Mouse (Mus musculus) ovary, adult 18-20 months (tissue): ENCODE measurements at regions not wholly inside any gene's neighbourhood (a gene's known extent, or its start where the extent isn't known, plus 50 kb on each side); places are given as distances from the start of the nearest gene placed in this dataset.
"Not testable (repeated sequence)": the region's sequence is repeated elsewhere in the genome, so short reads cannot be mapped to it uniquely, and the experiment has no call there.

ENCODE experiments used
- DNase-seq: peaks from one replicate; pipeline ENCODE4 v3.0.0; 2022; ENCODE audit warnings: low spot score, mixed read lengths

DNA sequence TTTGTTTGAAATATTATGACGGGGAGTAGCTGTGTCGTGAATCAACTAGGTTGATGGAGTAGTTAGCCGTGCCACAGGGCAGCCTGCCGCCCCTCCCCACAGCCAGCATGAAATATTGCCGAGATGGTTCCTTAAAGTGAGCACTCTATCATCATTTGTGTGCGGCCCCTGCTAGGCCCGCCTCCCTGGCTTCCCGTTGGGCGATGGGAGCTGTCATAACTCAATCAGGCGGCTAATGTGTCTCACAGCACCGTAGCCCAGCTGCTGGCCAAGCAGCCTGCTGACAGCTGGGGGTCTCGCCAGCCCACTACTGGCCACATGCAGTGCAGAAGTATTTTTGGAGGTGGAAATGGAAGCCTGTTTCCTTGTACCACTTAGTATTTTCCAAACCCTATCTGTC, 140.9 kb downstream of the Sall1 start:
- no peak for DNase-seq

DNA sequence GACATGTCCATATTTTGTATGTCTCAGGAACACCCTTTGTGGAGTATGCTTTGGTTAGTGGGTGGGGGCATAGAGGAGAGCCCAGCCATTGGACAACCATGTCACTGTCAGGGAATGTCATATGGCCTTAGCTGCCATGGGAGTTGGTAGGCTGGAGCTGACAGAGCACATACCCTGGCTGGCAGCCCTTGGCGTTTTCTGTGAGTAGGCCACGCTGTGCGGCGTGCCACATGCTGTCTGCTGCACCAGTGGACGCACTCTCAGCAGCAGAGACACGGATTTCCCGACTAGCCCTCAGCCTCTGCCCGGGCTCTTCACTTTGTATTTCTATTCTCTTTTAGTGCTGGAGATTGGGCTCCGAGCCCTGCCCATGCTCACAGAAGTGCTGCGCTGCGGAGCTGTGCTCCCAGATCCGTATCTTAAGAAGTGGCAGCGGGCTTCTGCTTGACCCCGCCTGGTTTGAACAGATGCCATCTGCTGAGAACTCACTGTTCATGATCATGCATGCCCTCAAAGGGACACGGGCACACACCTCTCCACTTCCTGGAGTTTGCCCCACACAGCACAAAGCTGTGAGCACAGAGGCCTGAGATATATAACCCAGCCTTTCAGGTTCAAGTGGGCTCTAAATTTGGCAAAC, 160.1 kb downstream of the Sall1 start:
- no peak for DNase-seq

DNA sequence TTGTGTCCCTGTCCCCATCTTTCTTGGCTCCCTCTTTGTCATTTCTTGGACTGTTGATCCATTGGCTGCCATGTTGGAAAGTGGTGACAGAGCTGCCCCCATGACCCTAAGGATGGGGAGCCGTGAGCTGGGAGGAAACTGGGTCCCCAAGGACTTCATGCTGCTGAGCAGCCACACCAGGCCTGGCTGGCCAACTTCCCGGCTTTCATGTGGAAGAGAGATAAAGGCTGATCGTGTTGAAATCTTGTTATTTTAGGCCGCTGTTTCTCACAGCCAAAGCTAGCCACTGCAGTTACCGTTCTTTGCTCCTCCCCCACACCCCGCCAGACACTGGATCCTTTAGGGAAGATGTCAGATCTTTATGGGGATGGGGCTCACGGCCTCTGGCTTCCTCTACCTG, 164.1 kb downstream of the Sall1 start:
- peak; percentile 10 for DNase-seq

DNA sequence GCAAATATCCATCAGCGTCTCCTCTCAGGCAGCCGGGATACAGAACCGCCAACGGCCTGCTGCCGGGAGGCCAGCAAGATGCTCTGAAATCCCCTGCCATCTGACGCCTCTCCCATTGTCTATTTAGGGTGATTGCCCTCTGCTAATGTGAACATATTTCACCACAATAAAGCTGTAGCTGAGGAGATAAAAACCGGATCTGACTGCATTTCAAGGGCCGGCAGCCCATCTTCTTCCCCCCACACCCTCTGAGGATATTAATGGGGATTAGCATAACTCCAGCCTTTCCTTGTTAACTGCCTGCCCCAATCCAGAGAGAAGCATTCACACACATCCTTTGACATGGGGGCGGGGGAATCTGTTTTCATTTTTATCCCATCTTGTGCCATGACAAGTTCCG, 166.0 kb downstream of the Sall1 start:
- no peak for DNase-seq

DNA sequence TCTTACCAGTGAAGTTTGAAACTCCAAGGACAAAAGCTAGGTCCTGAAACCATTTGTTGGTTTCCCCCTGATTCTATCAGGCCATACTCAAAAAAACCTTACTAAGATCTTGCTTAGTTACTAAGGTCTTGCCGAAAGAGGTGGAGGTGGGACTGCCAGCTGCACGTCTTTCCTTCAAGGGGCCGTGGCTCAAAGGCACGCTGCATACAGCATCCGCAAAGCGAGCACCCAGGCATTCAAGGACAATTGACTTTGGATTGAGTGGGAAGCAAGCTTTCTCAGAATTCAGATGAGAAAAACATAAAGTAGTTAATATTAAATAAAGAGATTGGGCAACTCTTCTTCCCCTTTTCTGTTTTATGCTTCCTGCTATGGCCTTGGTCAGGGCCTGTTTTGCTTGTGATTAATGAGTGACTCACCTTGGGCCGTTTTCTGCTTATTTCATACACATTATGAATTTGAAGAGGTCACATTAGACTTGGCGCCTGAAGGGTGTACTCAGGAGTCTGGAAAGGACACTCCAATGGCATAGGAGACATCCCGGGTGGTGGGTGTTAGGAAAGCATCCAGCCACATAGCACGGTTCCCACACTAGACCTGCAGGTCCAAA, 166.1 kb downstream of the Cyld start:
- no peak for DNase-seq

DNA sequence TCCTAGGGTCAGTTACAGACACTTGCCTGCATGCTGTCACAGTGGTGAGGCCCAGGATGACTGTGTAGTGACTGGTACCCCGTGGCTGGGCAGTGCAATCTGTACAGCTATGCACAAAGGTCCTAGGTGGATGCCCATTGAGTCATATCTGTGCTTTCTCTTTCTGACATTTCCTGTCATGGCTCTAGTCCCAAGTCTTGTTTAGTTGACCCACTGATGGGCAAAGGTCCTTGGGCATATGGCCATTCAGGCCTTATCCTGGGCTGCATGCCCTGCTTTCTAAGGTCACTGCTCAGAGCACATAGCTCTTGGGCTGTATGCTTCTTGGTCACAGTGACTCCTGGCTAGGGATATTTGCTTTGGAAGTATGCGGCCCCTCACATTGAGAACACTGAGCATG, 160.4 kb downstream of the Cyld start:
- no peak for DNase-seq

DNA sequence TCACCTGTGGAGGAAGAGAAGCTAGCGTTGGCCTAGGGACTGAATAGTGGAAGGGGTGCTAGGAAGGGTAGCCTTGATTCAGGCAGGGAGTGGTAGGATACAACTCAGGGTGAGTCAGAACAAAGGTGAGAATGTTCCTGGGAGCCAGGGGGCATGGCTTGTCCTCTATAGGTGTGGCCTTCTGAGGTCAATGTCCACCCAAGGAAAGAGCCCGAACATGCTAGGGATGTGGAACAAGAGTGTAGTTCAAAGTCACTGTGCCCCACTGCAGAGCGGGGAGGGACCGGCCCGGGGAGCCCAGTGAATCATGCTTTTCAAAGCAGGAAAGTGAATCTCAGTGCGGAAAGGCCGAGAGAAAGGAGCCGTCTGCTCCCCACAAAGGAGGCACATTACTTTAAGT, 156.4 kb downstream of the Cyld start:
- DNase-seq: no peak

DNA sequence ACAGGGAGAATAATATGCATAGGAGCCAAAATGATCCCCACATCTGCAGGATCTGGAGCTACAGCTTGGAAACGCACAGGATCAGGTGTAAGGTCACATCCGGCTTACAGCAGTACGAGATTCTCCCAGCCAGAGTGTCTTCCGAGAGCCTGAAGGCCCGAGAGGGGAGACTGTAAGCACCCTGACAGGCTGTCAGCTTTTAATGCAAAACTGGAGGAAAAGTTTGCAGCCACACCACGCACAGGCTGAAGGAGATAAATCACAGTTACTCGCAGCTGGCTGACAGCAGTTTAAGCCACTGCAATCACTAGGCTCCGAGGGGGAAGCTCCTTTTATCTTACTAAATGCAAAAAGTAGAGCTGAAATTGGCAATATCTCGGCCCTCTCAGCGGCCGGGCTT, 149.1 kb downstream of the Cyld start:
- DNase-seq: no peak

DNA sequence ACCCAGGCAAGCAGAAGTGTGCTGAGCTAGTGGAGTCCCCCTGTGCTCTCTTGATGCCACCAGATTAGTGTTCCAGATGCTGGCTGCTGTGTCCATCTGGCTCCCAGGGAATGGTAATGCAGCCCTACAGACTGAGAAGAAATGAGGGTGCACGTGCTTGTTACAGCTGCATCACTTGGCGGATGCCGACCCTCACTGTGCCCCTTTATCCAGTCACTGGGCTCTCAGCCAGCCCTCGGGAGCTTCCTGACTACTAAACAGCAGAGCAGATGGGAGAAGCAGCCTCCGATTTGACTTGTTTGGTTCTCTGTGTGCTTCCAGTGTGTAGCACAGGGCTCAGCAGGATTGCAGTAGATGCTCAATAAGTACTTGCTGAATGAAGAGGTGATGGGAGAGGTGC, 147.5 kb downstream of the Cyld start:
- DNase-seq: no peak

DNA sequence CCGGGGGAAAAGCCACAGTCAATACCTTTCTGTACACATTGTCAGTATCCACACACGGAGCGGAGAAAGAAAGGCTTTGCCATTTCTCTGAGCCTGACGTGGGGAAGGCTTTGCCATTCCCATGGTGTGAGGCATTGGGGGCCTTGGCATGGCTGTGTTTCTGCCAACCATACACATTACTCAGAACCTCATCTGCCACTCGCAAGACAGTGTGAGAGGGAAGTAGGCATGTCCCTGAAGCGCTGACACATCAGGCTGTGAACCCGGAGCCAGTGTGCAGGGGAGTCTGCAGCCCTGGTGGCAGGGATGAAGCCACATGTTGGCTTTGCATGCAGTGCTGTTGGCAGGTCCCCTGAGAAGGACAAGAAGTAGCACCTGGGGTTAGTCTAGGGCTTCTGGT, 145.6 kb downstream of the Cyld start:
- DNase-seq: no peak

DNA sequence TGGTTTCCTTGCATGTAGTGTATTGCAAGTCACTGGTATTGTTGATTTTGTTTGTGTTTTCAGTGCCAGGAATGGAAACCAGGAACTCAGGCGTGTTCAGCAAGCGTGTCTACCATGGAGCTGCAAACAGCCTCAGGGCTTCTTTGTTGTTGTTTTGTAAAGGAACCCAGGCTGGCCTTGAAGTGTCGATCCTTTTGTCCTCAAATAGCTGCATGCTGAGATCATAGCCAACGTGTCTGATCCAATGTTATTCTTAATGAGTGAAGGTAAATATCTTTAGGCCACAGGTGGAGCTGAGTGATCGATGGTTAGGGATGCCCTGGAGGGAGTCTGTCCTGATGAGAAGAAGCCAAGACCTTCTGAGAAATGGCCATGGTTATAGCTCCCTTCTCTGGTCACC, 143.3 kb downstream of the Cyld start:
- DNase-seq: no peak

DNA sequence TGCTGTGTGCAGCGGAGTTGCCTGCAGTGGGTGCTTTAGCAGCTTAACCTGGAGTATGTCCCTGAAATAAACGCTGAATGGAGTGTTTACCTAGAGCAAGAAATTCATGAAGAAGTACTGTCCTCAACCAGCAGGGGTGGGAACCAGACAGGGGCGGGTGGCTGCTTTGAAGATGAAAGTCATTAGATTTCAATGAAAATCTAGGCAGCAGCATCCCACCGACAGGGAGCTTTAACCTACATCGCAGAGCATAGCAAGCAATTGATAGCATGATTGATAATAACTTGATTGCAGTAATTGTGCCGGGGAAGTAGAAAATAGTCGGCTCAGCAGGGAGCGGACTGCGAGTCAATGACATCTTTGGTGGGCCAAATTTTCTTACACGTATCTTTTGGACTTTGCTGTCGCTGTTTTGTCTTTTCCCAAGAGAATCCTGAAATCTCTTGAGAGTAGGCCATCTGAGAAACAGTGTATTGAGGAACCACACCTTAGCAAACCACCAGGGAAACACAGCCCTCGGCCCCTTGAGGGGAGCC, 139.0 kb downstream of the Cyld start:
- no peak for DNase-seq

DNA sequence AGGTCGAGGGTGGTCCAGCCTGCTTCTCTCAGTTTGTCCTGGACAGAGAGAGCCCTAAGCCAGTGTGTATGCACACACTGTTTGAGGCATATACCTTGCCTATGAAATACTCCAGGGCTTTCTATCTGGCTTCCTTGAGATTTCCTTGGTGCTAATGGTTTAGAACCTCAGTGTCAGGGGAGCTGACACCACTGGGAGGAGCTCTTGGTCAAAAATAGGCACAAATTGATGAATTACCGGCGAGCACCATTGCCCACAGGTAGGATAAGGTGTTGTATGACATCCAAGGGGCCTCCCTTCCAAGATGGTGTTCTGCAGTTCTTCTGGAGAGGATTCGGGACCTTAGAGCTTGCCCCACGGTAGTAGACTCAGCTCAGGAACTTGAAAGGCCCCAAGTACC, 129.0 kb downstream of the Cyld start:
- no peak for DNase-seq

DNA sequence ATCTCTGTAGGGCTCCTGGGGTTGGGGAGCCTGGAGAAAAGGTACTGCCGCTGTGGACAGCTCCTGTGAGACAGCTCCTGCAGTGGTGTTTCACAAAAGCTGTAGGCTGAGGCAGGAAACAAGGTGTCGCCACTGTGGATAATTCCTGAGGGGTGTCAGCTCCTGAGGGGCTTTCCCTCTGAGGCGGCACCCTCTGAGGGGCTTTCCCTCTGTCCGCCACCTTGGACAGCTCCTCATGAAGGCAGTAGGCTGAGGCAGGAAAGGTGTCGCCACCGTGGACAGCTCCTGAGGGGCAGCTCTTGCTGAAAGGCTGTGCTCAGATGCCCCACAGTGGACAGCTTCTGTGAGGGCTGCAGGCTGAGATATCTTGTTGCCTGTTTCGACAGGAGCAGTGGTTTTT, 127.1 kb downstream of the Cyld start:
- DNase-seq: no peak

DNA sequence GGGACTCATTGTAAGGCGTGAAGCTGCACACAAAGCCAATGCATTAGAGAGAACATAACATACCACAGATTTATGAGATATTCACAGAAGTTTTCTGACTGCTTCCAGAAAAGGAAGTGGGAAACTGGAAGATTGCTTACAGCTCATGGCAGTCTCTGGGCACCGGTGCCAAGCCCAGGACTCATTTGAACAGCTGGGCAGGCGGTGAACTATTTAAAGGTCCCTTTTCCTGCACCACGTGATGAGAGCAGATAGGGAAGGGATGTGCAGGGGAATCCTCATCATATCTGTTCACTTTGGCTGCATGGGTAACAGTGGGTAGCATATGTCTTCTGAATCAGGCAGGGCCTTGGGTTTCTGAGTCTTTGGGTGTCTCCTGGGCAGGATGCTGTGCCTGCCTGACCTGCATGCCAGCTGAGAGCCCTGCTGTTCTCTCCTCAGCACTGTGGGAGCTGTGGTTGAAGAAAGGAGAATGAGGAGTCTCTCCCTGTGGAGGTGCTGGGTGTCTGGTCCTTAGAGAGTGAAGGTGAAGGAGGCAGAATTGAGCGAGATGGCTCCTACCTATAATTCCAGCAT, 123.5 kb downstream of the Cyld start:
- DNase-seq: no peak

DNA sequence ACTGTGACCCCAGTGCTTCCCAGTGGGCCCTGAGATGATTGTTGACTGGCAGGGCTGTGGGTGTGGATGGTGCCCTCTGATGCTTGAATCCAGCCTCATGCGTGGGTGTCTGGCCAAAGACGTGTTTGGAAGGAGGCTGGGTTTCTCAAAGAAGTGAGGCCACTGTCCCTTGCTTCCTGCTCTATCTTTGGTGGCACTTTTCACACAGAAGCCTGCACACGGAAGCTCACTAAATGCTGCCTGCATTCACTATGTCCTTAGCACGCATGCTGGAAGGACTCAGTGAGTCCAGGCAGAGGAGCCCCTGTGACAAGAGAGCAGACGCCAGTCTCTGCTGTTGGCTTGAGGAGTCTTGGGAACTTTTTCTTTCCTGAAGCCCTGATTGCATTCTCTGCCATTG, 119.6 kb downstream of the Cyld start:
- DNase-seq: no peak

DNA sequence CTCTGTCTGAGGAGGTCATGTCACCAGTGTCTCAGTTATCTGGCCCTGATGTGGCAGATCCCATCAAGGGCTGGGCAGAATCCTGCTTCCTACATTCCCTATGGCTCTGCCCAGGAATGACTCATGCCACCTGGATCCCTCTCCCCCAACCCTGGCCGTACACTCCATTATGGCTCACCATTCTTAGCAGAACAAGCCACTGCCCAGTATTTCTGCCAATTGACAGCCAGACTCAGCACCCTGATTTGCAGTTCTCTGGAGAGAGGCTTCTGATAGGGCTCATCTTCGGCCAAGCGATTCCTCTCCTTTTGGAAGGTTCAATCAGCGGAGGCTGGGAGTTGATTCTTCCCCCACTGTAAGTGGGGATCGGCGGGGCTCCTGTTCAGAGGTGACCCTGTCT, 117.4 kb downstream of the Cyld start:
- DNase-seq: no peak

DNA sequence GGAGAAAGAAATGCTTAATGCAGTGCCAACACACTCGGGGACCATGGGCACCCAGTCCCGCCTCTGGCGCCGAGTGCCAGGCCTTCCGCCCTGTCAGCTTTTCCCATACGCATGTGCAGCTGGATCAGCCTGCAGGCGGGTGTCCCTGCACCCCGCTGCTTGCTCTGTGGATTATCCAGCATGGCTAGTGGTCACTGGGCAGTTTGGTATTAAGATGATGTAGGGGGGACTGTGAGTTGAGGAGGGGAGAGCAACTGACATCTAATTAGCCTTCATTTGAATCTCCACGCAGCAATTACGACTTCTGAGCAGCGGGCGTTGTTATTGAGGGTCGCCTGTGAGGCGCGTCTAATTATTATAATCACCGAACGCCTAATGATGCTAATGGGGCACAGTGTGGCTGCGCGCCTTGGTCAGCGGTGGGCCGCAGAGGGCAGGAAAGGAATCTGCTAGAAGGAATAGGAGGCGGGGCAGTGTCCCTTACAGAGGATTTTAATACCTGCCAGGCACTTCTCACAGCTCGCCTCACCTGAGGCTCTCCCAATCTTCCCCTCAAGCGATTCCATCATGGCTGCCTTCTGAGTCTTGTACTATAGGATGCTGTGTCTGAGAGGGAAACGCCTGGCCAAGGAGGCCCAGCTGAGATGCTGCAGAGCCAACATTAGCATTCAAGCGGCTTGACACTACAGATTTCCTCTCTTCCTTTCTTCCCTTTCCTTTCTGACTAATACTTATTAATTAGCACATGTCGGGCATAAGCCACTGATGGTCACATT, 116.3 kb downstream of the Cyld start:
- DNase-seq: no peak

DNA sequence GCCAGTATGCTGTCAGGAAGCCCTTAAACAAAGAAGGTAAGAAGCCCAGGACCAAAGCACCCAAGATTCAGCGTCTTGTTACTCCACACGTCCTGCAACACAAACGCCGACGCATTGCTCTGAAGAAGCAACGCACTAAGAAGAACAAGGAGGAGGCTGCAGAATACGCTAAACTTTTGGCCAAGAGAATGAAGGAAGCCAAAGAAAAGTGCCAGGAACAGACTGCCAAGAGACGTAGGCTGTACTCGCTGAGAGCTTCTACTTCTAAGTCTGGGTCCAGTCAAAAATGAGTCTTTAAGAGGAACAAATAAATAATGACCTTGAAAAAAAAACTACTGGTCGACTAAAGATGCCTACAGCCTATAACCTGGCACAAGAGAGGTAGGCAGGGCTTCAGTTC, 110.0 kb downstream of the Cyld start:
- not testable (repeated sequence) for DNase-seq
